Mouse (Mus musculus) myocyte (in vitro differentiated cells): ENCODE results near the gene Ano1. TPM values are rescaled to one million over a fixed set of nuclear protein-coding genes. Genes with fewer than 3 reads are reported as not detected.

Experiments used
- H3K27me3 ChIP-seq: one replicate; pipeline ENCODE4 v1.6.1; 2011; ENCODE audit not compliant: control insufficient read depth, insufficient read depth, insufficient read length
- H3K36me3 ChIP-seq: one replicate; pipeline ENCODE4 v1.6.1; 2011; ENCODE audit not compliant: control insufficient read depth, insufficient read depth
- H3K4me2 ChIP-seq: one replicate; pipeline ENCODE4 v1.6.1; 2011; ENCODE audit warnings: low read depth, control low read depth
- H3K4me3 ChIP-seq: one replicate; pipeline ENCODE4 v1.5.1; 2011; ENCODE audit warnings: mild to moderate bottlenecking, control low read depth, moderate library complexity
- H3K79me2 ChIP-seq: one replicate; pipeline ENCODE4 v1.6.1; 2011; ENCODE audit not compliant: control insufficient read depth, insufficient read depth
- H3ac ChIP-seq: one replicate; pipeline ENCODE4 v1.6.1; 2011; ENCODE audit not compliant: control insufficient read depth, insufficient read length
- CEBPB ChIP-seq: IDR thresholded peaks from 2 replicates; pipeline ENCODE4 v1.6.1; 2011; ENCODE audit warnings: mild to moderate bottlenecking, moderate library complexity; ENCODE audit not compliant: poor library complexity, insufficient read depth, severe bottlenecking
- E2F4 ChIP-seq: IDR thresholded peaks from one replicate; pipeline ENCODE4 v1.6.1; 2011; ENCODE audit warnings: mild to moderate bottlenecking, control low read depth, moderate library complexity; ENCODE audit not compliant: insufficient read depth
- MAX ChIP-seq: IDR thresholded peaks from one replicate; pipeline ENCODE4 v1.6.1; 2011; ENCODE audit warnings: low read depth, mild to moderate bottlenecking, control low read depth
- MYOD1 ChIP-seq, 3 experiments: IDR thresholded peaks; one replicate each; pipeline ENCODE4 v1.6.1; 2011; ENCODE audit warnings: control low read depth in 2 of 3, low read depth in 2 of 3, mild to moderate bottlenecking in 2 of 3, moderate library complexity in 1 of 3; ENCODE audit not compliant: insufficient read length in 2 of 3, control insufficient read depth in 1 of 3
- MYOG ChIP-seq, 3 experiments: IDR thresholded peaks; one replicate each; pipeline ENCODE4 v1.6.1; 2011; ENCODE audit warnings: control low read depth in 2 of 3, low read depth in 2 of 3, mild to moderate bottlenecking in 2 of 3; ENCODE audit not compliant: insufficient read length in 2 of 3, control insufficient read depth in 1 of 3, insufficient read depth in 1 of 3
- POLR2A ChIP-seq: IDR thresholded peaks from one replicate; pipeline ENCODE4 v1.6.1; 2011; ENCODE audit warnings: low read depth, mild to moderate bottlenecking, control low read depth, moderate library complexity; ENCODE audit not compliant: insufficient read length
- POLR2AphosphoS2 ChIP-seq: IDR thresholded peaks from one replicate; pipeline ENCODE4 v1.6.1; 2011; ENCODE audit warnings: low read depth, control low read depth; ENCODE audit not compliant: insufficient read length
- REST ChIP-seq: IDR thresholded peaks from one replicate; pipeline ENCODE4 v1.6.1; 2011; ENCODE audit warnings: mild to moderate bottlenecking, control low read depth, moderate library complexity; ENCODE audit not compliant: insufficient read depth, insufficient read length
- SRF ChIP-seq: IDR thresholded peaks from one replicate; pipeline ENCODE4 v1.6.1; 2011; ENCODE audit warnings: low read depth; ENCODE audit not compliant: control insufficient read depth, insufficient read length
- TCF12 ChIP-seq: IDR thresholded peaks from one replicate; pipeline ENCODE4 v1.6.1; 2011; ENCODE audit warnings: mild to moderate bottlenecking, control low read depth; ENCODE audit not compliant: poor library complexity, insufficient read depth, severe bottlenecking
- TCF3 ChIP-seq: IDR thresholded peaks from one replicate; pipeline ENCODE4 v1.6.1; 2011; ENCODE audit warnings: low read depth, control low read depth; ENCODE audit not compliant: insufficient read length
- USF1 ChIP-seq: IDR thresholded peaks from one replicate; pipeline ENCODE4 v1.6.1; 2011; ENCODE audit warnings: low read depth, mild to moderate bottlenecking, control low read depth, moderate library complexity
- polyA plus RNA-seq: library from polyadenylated mRNA; unstranded; fragments of >200 nt; fragmentation: generic; extraction: Trizol; gene quantifications from one replicate; pipeline ENCODE4 v1.2.1, GENCODE M21; 2012; ENCODE audit warnings: missing spikeins

Gene Ano1
- polyA plus RNA-seq, 1 experiment, result 2.2 TPM

DNA sequence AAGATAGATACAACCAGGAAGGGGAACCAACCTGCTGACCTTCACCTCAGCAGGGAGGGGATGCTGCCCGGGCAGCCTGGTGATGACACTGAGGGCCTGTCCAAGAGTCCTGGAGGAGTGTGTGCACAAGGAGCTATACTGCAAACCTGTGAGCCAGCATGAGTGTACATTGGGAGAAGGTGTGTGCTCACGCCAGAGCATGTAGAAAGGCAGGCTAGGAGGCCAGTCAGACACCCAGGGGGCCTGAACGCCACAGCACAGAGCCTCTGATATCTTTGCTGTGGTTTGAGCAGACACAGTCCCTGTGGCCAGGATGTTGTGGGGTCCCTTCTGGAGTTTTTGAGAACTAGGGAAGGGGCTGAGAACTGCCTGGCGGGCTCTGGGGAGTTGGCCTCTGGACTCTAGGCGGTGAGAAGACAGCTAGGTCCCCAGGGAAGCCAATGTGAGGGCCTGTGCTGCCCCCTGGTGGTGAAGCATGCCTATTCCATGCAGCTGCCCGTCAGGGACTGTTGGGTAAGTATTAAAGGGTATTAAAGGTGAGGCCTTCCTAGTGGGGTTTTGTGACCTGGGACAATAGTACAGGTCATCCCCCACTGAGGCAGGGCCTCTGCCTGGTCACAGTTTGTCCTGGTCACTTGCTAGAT is 24.2 kb upstream of the Ano1 start:
- Histone ChIP-seq H3K4me3 (no peak overlapping the region), H3K79me2 (no peaks in the 10 kb centered on the region), H3K36me3 (no peaks in the 10 kb centered on the region), H3ac (no peak overlapping the region), H3K27me3 (no peaks in the 10 kb centered on the region), H3K4me2 (no peak overlapping the region)
- TF ChIP-seq E2F4 (no peak), MAX (no peak)

DNA sequence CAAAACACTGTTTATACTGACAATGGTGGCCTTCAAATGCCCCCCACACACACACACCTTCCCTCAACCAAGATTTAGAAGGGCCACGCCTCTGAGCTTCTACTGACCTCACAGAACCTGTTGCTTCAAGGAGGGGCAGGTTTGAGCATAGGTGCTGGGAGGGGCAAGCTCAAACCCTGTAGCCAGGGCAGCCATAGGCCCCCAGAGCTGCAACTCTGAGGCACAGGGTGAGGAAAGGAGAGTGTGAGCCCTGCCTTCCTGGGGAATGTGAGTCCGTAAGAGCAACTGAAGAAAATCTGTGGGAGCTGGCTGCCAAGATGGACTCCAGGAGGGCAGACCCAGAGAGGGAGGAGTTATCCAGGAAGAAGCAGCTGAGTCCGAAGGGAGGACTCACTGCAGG is 23.4 kb upstream of the Ano1 start:
- no peaks in the 10 kb centered on the region for H3K27me3 ChIP-seq
- no peak overlapping the region for H3K4me3 ChIP-seq
- H3K79me2 ChIP-seq, result no peaks in the 10 kb centered on the region
- no peak overlapping the region for H3K4me2 ChIP-seq
- H3K36me3 ChIP-seq, result no peaks in the 10 kb centered on the region
- no peak overlapping the region for H3ac ChIP-seq
- no peak for TF ChIP-seq TCF12
- no peak for TF ChIP-seq MYOD1 (IDR thresholded peaks at IDR 0.05; ENCODE audit: control insufficient read depth in 1 of 3, insufficient read length in 2 of 3, low read depth in 2 of 3)
- no peak for TF ChIP-seq TCF3
- TF ChIP-seq POLR2A, result no peak
- TF ChIP-seq POLR2AphosphoS2, result no peak
- no peak for TF ChIP-seq E2F4
- TF ChIP-seq SRF, result no peak
- TF ChIP-seq REST, result no peak
- TF ChIP-seq MAX, result no peak
- no peak for TF ChIP-seq CEBPB
- TF ChIP-seq MYOG (IDR thresholded peaks at IDR 0.05; ENCODE audit: control insufficient read depth in 1 of 3, insufficient read depth in 1 of 3, insufficient read length in 2 of 3, low read depth in 2 of 3), result no peak
- TF ChIP-seq USF1, result no peak

DNA sequence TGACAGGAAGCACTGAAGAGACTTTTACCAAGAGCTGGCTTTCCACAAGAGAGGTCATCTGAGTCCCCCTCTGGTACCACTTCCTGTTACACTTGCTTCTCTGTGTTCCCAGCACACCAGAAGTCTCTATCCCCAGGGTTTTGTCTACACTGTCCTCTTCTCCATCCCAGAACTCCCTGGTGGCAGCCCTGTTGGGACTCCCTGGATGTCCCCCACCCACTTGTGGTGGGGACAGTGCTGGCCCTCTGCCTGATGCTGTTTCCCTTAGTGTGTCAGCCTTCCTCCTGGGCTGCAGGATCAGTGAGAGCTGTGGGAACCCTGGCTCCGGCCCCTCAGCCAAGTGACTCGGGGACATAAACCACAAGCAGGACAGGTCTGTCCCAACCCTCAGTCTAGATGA is 22.5 kb upstream of the Ano1 start:
- TF ChIP-seq TCF12 (no peak), MAX (no peak), POLR2AphosphoS2 (no peak)

DNA sequence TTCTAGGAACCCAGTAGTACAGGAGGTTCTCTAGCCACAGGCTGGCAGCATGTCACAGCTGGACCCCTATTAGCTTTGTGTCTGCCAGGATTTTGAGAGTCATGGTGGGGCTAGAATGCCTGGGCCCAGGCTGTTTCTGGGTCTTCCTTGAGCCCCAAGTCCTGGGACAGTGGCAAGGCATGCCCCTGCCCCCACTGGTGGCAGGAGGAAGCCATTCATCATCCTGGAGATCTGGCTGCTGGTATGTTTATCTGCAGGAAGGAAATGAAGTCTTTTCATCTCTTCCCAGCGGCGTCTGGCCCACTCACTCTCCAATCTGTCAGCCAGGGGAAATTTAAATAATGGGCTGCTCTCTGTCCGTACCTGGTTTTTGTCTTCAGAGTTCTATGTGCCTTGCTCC is 18.3 kb upstream of the Ano1 start:
- Histone ChIP-seq H3K27me3 (no peaks in the 10 kb centered on the region), H3ac (no peak overlapping the region), H3K36me3 (no peaks in the 10 kb centered on the region), H3K79me2 (no peaks in the 10 kb centered on the region), H3K4me3 (no peak overlapping the region), H3K4me2 (no peak overlapping the region)
- TF ChIP-seq MAX (no peak), TCF12 (no peak), CEBPB (no peak), MYOG (IDR thresholded peaks at IDR 0.05; ENCODE audit: control insufficient read depth in 1 of 3, insufficient read depth in 1 of 3, insufficient read length in 2 of 3, low read depth in 2 of 3) (no peak), SRF (no peak), E2F4 (no peak), MYOD1 (IDR thresholded peaks at IDR 0.05; ENCODE audit: control insufficient read depth in 1 of 3, insufficient read length in 2 of 3, low read depth in 2 of 3) (no peak)

More for the DNA sequence above, 22.5 kb upstream of the Ano1 start:
- no peak overlapping the region for H3K4me3 ChIP-seq
- no peak overlapping the region for H3K4me2 ChIP-seq
- no peaks in the 10 kb centered on the region for H3K79me2 ChIP-seq
- no peaks in the 10 kb centered on the region for H3K27me3 ChIP-seq
- no peak overlapping the region for H3ac ChIP-seq
- no peaks in the 10 kb centered on the region for H3K36me3 ChIP-seq

DNA sequence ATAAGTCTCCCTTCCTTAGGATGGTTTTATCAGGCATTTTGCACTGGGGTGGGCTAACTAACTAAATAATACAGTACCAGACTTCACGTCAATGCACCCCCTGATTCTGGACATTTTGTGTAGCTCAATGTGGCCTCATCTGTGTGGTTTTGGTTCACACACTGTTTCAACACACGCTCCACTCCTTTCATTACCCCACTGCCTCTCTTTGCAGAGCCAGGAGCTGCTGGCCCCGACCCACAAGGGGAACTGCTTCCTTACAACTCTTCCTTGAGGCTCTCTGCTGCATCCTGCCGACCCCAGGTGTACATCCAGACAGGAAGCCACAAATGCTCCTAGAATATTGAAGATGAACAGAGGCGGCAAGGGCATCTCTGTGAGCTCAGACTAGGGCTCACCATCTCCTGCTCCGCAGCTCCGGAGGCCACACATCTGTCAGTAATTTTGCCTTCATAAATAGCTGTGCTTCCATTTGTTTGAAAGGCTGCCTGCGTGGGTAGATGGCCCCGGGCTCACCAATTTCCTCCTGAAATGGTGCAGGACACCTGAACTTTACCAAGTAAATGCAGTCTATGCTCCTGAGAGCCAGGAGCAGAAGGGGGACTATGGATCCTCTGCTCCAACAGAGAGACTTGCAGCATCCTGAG is 17.8 kb upstream of the Ano1 start:
- TF ChIP-seq TCF3 (no peak), MYOG (IDR thresholded peaks at IDR 0.05; ENCODE audit: control insufficient read depth in 1 of 3, insufficient read depth in 1 of 3, insufficient read length in 2 of 3, low read depth in 2 of 3) (no peak), TCF12 (no peak), POLR2A (no peak), MYOD1 (IDR thresholded peaks at IDR 0.05; ENCODE audit: control insufficient read depth in 1 of 3, insufficient read length in 2 of 3, low read depth in 2 of 3) (no peak), CEBPB (no peak), SRF (no peak), MAX (no peak), POLR2AphosphoS2 (no peak), USF1 (no peak), REST (no peak), E2F4 (no peak)
- no peak overlapping the region for H3K4me2 ChIP-seq
- no peaks in the 10 kb centered on the region for H3K27me3 ChIP-seq
- H3ac ChIP-seq, result no peak overlapping the region
- no peak overlapping the region for H3K4me3 ChIP-seq
- H3K36me3 ChIP-seq, result no peaks in the 10 kb centered on the region
- H3K79me2 ChIP-seq, result no peaks in the 10 kb centered on the region
